Mouse (Mus musculus) MEL (cell line): ENCODE measurements around the gene Fam196b. TPM values are rescaled to one million over a fixed set of nuclear protein-coding genes. Genes with fewer than 3 reads are reported as not detected.

Source experiments
- DNase-seq: peaks from one replicate; pipeline ENCODE4 v3.0.0; 2011; ENCODE audit warnings: low read depth, low spot score
- H3K27ac ChIP-seq: 2 replicates; pipeline ENCODE4 v1.5.1; 2012; ENCODE audit warnings: low read depth, mild to moderate bottlenecking, control low read depth, low read length, moderate library complexity; ENCODE audit not compliant: control insufficient read depth
- H3K27me3 ChIP-seq, 2 experiments: fragments of 150-350 bp in 1 of 2; sonication (generic) in 1 of 2; 2 replicates each; pipeline ENCODE4 v1.6.1; 2012; ENCODE audit warnings: low read length in 2 of 2, mild to moderate bottlenecking in 2 of 2, improper control_type of control experiment in 1 of 2, moderate library complexity in 1 of 2; ENCODE audit not compliant: insufficient read depth in 2 of 2, control insufficient read depth in 1 of 2
- H3K36me3 ChIP-seq, 2 experiments: 2 replicates each; pipeline ENCODE4 v1.6.1; 2012 to 2014; ENCODE audit warnings: low read length in 2 of 2, improper control_type of control experiment in 1 of 2, inconsistent platforms in 1 of 2, mild to moderate bottlenecking in 1 of 2; ENCODE audit not compliant: insufficient read depth in 2 of 2, control insufficient read depth in 1 of 2
- H3K4me1 ChIP-seq, 2 experiments: fragments of 150-350 bp in 1 of 2; sonication (generic) in 1 of 2; 2 replicates each; pipeline ENCODE4 v1.6.1; 2012; ENCODE audit warnings: low read length in 2 of 2, improper control_type of control experiment in 1 of 2, mild to moderate bottlenecking in 1 of 2; ENCODE audit not compliant: insufficient read depth in 2 of 2, control insufficient read depth in 1 of 2
- H3K4me3 ChIP-seq, 2 experiments: fragments of 150-350 bp in 1 of 2; sonication (generic) in 1 of 2; 2 replicates each; pipeline ENCODE4 v1.5.1; 2012; ENCODE audit warnings: low read depth in 2 of 2, low read length in 2 of 2, mild to moderate bottlenecking in 2 of 2, moderate library complexity in 2 of 2, control low read depth in 1 of 2, improper control_type of control experiment in 1 of 2; ENCODE audit not compliant: control insufficient read depth in 1 of 2, insufficient read depth in 1 of 2
- H3K79me2 ChIP-seq: 2 replicates; pipeline ENCODE4 v1.6.1; 2012; ENCODE audit warnings: mild to moderate bottlenecking, low read length, moderate library complexity; ENCODE audit not compliant: control insufficient read depth, poor library complexity, insufficient read depth
- H3K9ac ChIP-seq: 2 replicates; pipeline ENCODE4 v1.6.1; 2012; ENCODE audit warnings: low read depth, mild to moderate bottlenecking, control low read depth, low read length, moderate library complexity; ENCODE audit not compliant: control insufficient read depth, poor library complexity, severe bottlenecking
- H3K9me3 ChIP-seq: fragments of 150-350 bp; sonication (generic); replicated peaks from 2 replicates; pipeline ENCODE4 v1.6.1; 2012; ENCODE audit warnings: mild to moderate bottlenecking, low read length, improper control_type of control experiment, moderate library complexity; ENCODE audit not compliant: insufficient read depth
- CHD1 ChIP-seq: IDR thresholded peaks from 2 replicates; pipeline ENCODE4 v1.6.1; 2012; ENCODE audit warnings: low read depth, mild to moderate bottlenecking, inconsistent platforms, low read length, improper control_type of control experiment
- E2F4 ChIP-seq: IDR thresholded peaks from 2 replicates; pipeline ENCODE4 v1.6.1; 2011; ENCODE audit warnings: low read depth, low read length, improper control_type of control experiment, borderline replicate concordance
- ELF1 ChIP-seq: IDR thresholded peaks from 2 replicates; pipeline ENCODE4 v1.6.1; 2014; ENCODE audit warnings: low read depth, mild to moderate bottlenecking, inconsistent platforms, low read length, improper control_type of control experiment, moderate library complexity
- GABPA ChIP-seq: IDR thresholded peaks from 2 replicates; pipeline ENCODE4 v1.6.1; 2012; ENCODE audit warnings: low read depth, mild to moderate bottlenecking, inconsistent platforms, low read length, improper control_type of control experiment, moderate library complexity
- GATA1 ChIP-seq: IDR thresholded peaks from 2 replicates; pipeline ENCODE4 v1.6.1; 2011; ENCODE audit warnings: low read depth, low read length, improper control_type of control experiment
- JUND ChIP-seq: IDR thresholded peaks from 2 replicates; pipeline ENCODE4 v1.6.1; 2011; ENCODE audit warnings: low read depth, mild to moderate bottlenecking, improper control_type of control experiment, low read length
- MAFK ChIP-seq: IDR thresholded peaks from 2 replicates; pipeline ENCODE4 v1.6.1; 2011; ENCODE audit warnings: low read depth, mild to moderate bottlenecking, low read length, improper control_type of control experiment, borderline replicate concordance
- MAZ ChIP-seq: IDR thresholded peaks from 2 replicates; pipeline ENCODE4 v1.6.1; 2012; ENCODE audit warnings: low read depth, mild to moderate bottlenecking, inconsistent platforms, low read length, improper control_type of control experiment
- MXI1 ChIP-seq: IDR thresholded peaks from 2 replicates; pipeline ENCODE4 v1.6.1; 2011; ENCODE audit warnings: mild to moderate bottlenecking, low read depth, low read length, improper control_type of control experiment
- NELFE ChIP-seq: IDR thresholded peaks from 2 replicates; pipeline ENCODE4 v1.6.1; 2011; ENCODE audit warnings: low read depth, low read length, improper control_type of control experiment
- NRF1 ChIP-seq: IDR thresholded peaks from 2 replicates; pipeline ENCODE4 v1.6.1; 2014; ENCODE audit warnings: low read depth, mild to moderate bottlenecking, inconsistent platforms, low read length, improper control_type of control experiment, moderate library complexity; ENCODE audit not compliant: poor library complexity, insufficient read depth, severe bottlenecking
- RAD21 ChIP-seq: IDR thresholded peaks from 2 replicates; pipeline ENCODE4 v1.6.1; 2011; ENCODE audit warnings: mild to moderate bottlenecking, low read depth, low read length, improper control_type of control experiment
- RCOR1 ChIP-seq: IDR thresholded peaks from 2 replicates; pipeline ENCODE4 v1.6.1; 2012; ENCODE audit warnings: low read depth, mild to moderate bottlenecking, inconsistent platforms, low read length, improper control_type of control experiment
- TAL1 ChIP-seq: IDR thresholded peaks from 2 replicates; pipeline ENCODE4 v1.6.1; 2012; ENCODE audit warnings: mild to moderate bottlenecking, inconsistent platforms, low read length, moderate library complexity, mixed read lengths
- TBP ChIP-seq: IDR thresholded peaks from 2 replicates; pipeline ENCODE4 v1.8.0; 2011; ENCODE audit warnings: low read depth, low read length, improper control_type of control experiment
- USF2 ChIP-seq, 2 experiments: IDR thresholded peaks; 2 replicates each; pipeline ENCODE4 v1.6.1; 2011 to 2012; ENCODE audit warnings: improper control_type of control experiment in 2 of 2, low read length in 2 of 2, borderline replicate concordance in 1 of 2, inconsistent platforms in 1 of 2, low read depth in 1 of 2, mild to moderate bottlenecking in 1 of 2; ENCODE audit not compliant: insufficient read depth in 1 of 2
- polyA plus RNA-seq, 2 experiments: library from polyadenylated mRNA; stranded (reverse) in 1 of 2; unstranded in 1 of 2; fragments of >175 nt in 1 of 2; fragments of >200 nt in 1 of 2; gene quantifications; 2 replicates each; pipeline versions ENCODE4 v1.2.1 to v1.2.4; 2012; ENCODE audit warnings: low replicate concordance in 2 of 2, low read depth in 1 of 2; ENCODE audit not compliant: insufficient read length in 2 of 2, insufficient read depth in 1 of 2, missing spikeins in 1 of 2
- total RNA-seq: library from RNA; depleted of rRNA; stranded (reverse); fragments of 300-350 nt; gene quantifications from 2 replicates; pipeline ENCODE4 v1.2.3, GENCODE M21; 2012; rRNA removed

Gene Fam196b
- total and polyA plus RNA-seq, 3 experiments = 0.10 to 0.23 TPM; not detected in 1

- H3K9ac ChIP-seq = no peak overlapping the region
- no peak for TF ChIP-seq NELFE
- no peak for TF ChIP-seq RAD21
- no peak for TF ChIP-seq MXI1
- no peak for TF ChIP-seq USF2 (IDR thresholded peaks at IDR 0.05; ENCODE audit: borderline replicate concordance in 1 of 2, insufficient read depth in 1 of 2, low read depth in 1 of 2, low read length in 2 of 2)
- TF ChIP-seq MAZ = no peak
- TF ChIP-seq RCOR1 = no peak
- no peak for TF ChIP-seq TAL1
- TF ChIP-seq MAFK = no peak
- no peak for TF ChIP-seq GABPA
- TF ChIP-seq E2F4 = no peak
- no peak for TF ChIP-seq JUND
Measured at GRCm38 (mm10) chr11:34468571-34468970, 153.9 kb downstream of the Fam196b start.

GRCm38 (mm10) chr11:34469792-34470191, 155.2 kb downstream of the Fam196b start:
- H3K36me3 ChIP-seq = peaks cover 0 to 6% of the 10 kb centered on the region in 2 experiments; a peak in 1 of 4 replicates
- H3K79me2 ChIP-seq = no peaks in the 10 kb centered on the region
- no peak overlapping the region for H3K9ac ChIP-seq
- DNase-seq = no peak
- no peak overlapping the region for H3K27ac ChIP-seq
- no peak for TF ChIP-seq CHD1
- TF ChIP-seq E2F4 = no peak
- TF ChIP-seq NRF1 = no peak
- TF ChIP-seq ELF1 = no peak
- no peak for TF ChIP-seq MAFK
- TF ChIP-seq NELFE = no peak
- no peak for TF ChIP-seq GATA1
- TF ChIP-seq TBP = no peak
- no peaks in the 10 kb centered on the region for H3K4me1 ChIP-seq
- H3K9me3 ChIP-seq = no peaks in the 10 kb centered on the region
- no peaks in the 10 kb centered on the region for H3K27me3 ChIP-seq
- no peak overlapping the region for H3K4me3 ChIP-seq

More at GRCm38 (mm10) chr11:34468571-34468970, 153.9 kb downstream of the Fam196b start:
- Histone ChIP-seq H3K27me3 (no peaks in the 10 kb centered on the region), H3K4me1 (no peaks in the 10 kb centered on the region), H3K27ac (no peak overlapping the region), H3K9me3 (no peaks in the 10 kb centered on the region), H3K36me3 (peaks cover 0 to 7% of the 10 kb centered on the region in 2 experiments; a peak in 2 of 4 replicates), H3K4me3 (no peak overlapping the region), H3K79me2 (no peaks in the 10 kb centered on the region)
- no peak for DNase-seq

Other genes with a start within 250 kb of the Fam196b start
- 0.23 TPM in 1 of 2 replicates, not detected in the other for gene 4930469K13Rik, start 216.3 kb upstream of the Fam196b start, total RNA-seq
- gene 4930469K13Rik, start 216.3 kb upstream of the Fam196b start, polyA plus RNA-seq = under 1 TPM in 1 of 2 experiments, not detected in 1; 0.29 TPM
- not detected in 2 replicates for gene Foxi1, start 106.7 kb upstream of the Fam196b start, total RNA-seq
- gene Foxi1, start 106.7 kb upstream of the Fam196b start, polyA plus RNA-seq = not detected